Mouse (Mus musculus): ENCODE data around the gene Lamc3.

GRCm38 (mm10) chr2:31994896-31995295, 107.8 kb downstream of the Lamc3 start:
- no peak for TF ChIP-seq POLR2A (IDR thresholded peaks at IDR 0.05; ENCODE audit: control insufficient read depth, low read depth, low read length)
- no peak for TF ChIP-seq CTCF (IDR thresholded peaks at IDR 0.05; ENCODE audit: control insufficient read depth, insufficient read depth, insufficient replicate concordance, low read depth, low read length)

All from testis, adult 2 months (tissue).